Mouse (Mus musculus) natural killer cell, adult 2 months (primary cell): Measurements from ENCODE around the gene Gm27027.

Source experiments
- DNase-seq, 2 experiments: peaks; one replicate each; pipeline ENCODE4 v3.0.0; 2022; ENCODE audit warnings: low spot score in 2 of 2

Gene Gm27027

GRCm38 (mm10) chr2:93996254-93996653 is at the start of gene Gm27027:
Gene Gm27027 (minus strand): TSS chr2:93996354.
- DNase-seq, result no peak

- DNase-seq, result no peak
Observed at GRCm38 (mm10) chr2:94045411-94046090, 49.4 kb upstream of the Gm27027 start.

- no peak for DNase-seq
Observed at GRCm38 (mm10) chr2:94044174-94044573, 48.0 kb upstream of the Gm27027 start.

- no peak for DNase-seq
Observed at GRCm38 (mm10) chr2:94043662-94044061, 47.5 kb upstream of the Gm27027 start.

- no peak for DNase-seq
Observed at GRCm38 (mm10) chr2:94042461-94042860, 46.3 kb upstream of the Gm27027 start.

GRCm38 (mm10) chr2:94040391-94041125 is 44.4 kb upstream of the Gm27027 start:
- DNase-seq, result no peak

GRCm38 (mm10) chr2:94035428-94036331 is 39.5 kb upstream of the Gm27027 start:
- peak; percentile 7 to 34 for DNase-seq

- DNase-seq, result no peak
Observed at GRCm38 (mm10) chr2:94030602-94031001, 34.4 kb upstream of the Gm27027 start.

GRCm38 (mm10) chr2:94024637-94025036 is 28.5 kb upstream of the Gm27027 start:
- no peak for DNase-seq

GRCm38 (mm10) chr2:94010335-94011291 is 14.5 kb upstream of the Gm27027 start, which contains the start of gene Alkbh3:
Gene Alkbh3 (minus strand): TSS chr2:94010807.
- DNase-seq, result peak; percentile 85 to 91

GRCm38 (mm10) chr2:94002331-94002730 is 6.2 kb upstream of the Gm27027 start:
- DNase-seq, result peak; percentile 65 to 74

- DNase-seq, result no peak
Observed at GRCm38 (mm10) chr2:94001918-94002317, 5.8 kb upstream of the Gm27027 start.

- DNase-seq, result no peak
Observed at GRCm38 (mm10) chr2:94001411-94001810, 5.3 kb upstream of the Gm27027 start.

GRCm38 (mm10) chr2:93992810-93993209 is 3.3 kb downstream of the Gm27027 start:
- no peak for DNase-seq

- no peak for DNase-seq
Observed at GRCm38 (mm10) chr2:93992259-93992658, 3.9 kb downstream of the Gm27027 start.

- DNase-seq, result no peak
Observed at GRCm38 (mm10) chr2:93991336-93991735, 4.8 kb downstream of the Gm27027 start.

- DNase-seq, result no peak
Observed at GRCm38 (mm10) chr2:93988440-93988839, 7.7 kb downstream of the Gm27027 start.

GRCm38 (mm10) chr2:93982457-93983235 is 13.5 kb downstream of the Gm27027 start:
- DNase-seq, result no peak

GRCm38 (mm10) chr2:93979249-93980120 is 16.7 kb downstream of the Gm27027 start:
- no peak for DNase-seq
